Mouse (Mus musculus) embryo, embryonic 10.5 days (tissue): ENCODE results near the gene Mapk14.

ENCODE experiments used
- DNase-seq: peaks from one replicate; pipeline ENCODE4 v3.0.0-alpha.2; 2015; ENCODE audit warnings: low spot score

Gene Mapk14

DNA sequence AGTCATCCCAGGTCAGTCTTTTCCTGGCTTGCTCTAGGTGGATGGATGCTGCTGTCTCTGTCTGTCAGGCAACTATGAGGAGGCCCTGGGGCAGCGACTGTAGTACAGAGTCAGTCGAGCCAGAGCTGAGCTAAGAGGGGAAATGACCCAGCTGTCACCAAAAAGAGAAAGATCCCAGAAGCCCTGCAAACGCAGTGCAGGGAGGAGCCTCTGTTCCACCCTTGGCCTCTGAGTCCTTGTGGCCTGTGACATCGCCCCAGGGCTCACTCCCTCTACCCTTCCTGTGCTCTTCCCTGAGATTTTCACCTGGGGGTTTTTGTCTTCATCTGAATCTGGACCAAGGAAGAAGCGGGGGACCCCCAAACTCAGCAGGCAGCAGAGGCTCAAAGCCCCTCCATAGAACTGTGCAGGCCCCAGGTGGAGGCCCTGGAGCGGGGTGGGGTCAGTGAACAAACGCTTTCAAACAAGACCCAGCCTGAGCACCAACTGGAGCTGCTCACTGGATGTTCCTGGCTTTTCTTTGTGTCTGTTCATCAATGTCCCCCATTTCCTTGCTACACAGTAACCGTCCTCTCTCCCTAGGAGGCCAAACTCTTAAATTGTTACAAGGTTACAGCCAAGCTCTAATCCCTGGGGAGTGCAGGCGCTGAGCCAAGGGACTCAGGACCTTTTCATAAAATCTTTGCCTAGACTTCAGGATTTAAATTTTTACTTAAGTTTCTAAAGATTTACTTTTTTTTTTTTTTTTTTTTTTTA is 90.3 kb downstream of the Mapk14 start:
- peak; percentile 32 for DNase-seq

DNA sequence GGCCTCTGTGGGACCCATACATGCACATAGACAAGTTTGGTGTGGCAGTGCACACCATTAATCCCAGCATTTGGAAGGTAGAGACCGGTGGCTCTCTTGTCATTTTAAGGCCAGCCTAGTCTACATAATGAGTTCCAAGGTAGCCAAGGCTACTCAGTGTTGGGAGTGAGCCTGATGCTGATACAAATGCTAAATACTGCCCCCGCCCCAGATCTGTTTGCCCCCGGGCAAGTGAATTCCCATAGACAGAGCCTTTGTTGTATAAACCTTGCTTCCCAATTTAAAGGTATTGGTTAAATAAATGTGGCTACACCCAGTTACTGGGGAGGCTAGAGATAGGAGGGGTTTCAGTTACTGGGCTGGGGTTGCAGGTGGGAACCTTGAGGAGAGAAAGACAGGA is 93.9 kb downstream of the Mapk14 start:
- DNase-seq = no peak

DNA sequence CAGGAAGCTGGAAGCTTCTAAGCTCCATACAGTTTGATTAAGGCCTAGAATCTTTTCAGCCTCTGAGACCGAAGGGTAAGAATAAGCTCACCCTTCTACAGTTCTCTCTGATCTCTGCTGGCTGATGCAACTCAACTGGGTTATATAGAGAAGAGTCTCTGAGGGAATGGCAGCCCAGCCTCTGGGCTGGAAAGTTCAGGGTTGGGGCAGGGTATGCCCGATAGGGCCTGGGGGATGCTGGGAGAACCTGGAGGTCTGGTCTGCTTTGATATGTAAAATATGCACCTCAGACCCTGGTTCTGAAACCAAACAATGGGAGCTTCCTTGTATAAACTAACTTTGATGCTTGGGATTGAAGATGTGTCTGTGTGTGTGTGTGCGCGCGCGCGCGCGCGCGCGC is 96.4 kb downstream of the Mapk14 start:
- no peak for DNase-seq

DNA sequence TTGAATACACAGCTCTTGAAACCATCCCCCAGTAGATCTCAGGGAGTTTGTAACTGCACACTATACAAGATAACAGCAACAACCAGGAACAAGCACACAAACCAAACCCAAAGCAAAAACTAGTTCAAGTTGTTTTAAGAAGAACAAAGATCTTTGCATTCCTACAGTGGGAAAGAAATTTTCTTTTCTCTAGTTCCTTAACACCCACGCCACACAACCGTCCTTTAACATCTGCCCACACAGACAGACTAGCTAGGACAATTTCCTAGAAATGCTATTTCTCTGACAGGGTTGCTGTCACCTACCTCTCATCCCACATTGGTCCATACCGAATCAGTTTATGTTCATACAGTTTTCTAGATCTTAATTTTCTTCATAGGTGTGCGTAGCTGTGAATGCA is 105.9 kb downstream of the Mapk14 start:
- no peak for DNase-seq
